Mouse (Mus musculus) E14TG2a.4 (cell line): ENCODE data around the gene Tax1bp3.

Source experiments
- H3K27me3 ChIP-seq: 2 replicates; pipeline ENCODE4 v1.6.1; 2014; ENCODE audit warnings: low read length, control low read depth; ENCODE audit not compliant: insufficient read depth
- H3K36me3 ChIP-seq: 2 replicates; pipeline ENCODE4 v1.6.1; 2014; ENCODE audit warnings: low read length, control low read depth; ENCODE audit not compliant: insufficient read depth
- H3K4me1 ChIP-seq: replicated peaks from 2 replicates; pipeline ENCODE4 v1.6.1; 2014; ENCODE audit warnings: low read depth, low read length, control low read depth
- H3K4me3 ChIP-seq: replicated peaks from 2 replicates; pipeline ENCODE4 v1.5.1; 2014; ENCODE audit warnings: mild to moderate bottlenecking, low read length
- H3K9me3 ChIP-seq: 2 replicates; pipeline ENCODE4 v1.6.1; 2014; ENCODE audit warnings: low read length, control low read depth
- CTCF ChIP-seq: conservative IDR thresholded peaks from 2 replicates; pipeline ENCODE4 v1.5.1; 2014; ENCODE audit warnings: low read length
- NANOG ChIP-seq: IDR thresholded peaks from 2 replicates; pipeline ENCODE4 v1.6.1; 2014; ENCODE audit warnings: borderline replicate concordance, low read length, mixed read lengths
- POU5F1 ChIP-seq: IDR thresholded peaks from 2 replicates; pipeline ENCODE4 v1.6.1; 2014; ENCODE audit warnings: low read length, borderline replicate concordance

Gene Tax1bp3

GRCm38 (mm10) chr11:73176608-73177508 is at the start of gene Tax1bp3, which contains the start of gene Emc6:
Gene Tax1bp3 (plus strand): TSS chr11:73177083.
Gene Emc6 (minus strand): TSS chr11:73177037.
- TF ChIP-seq NANOG: no peak
- no peak for TF ChIP-seq CTCF
- TF ChIP-seq POU5F1: no peak
- H3K9me3 ChIP-seq: no peaks in the 10 kb centered on the region

GRCm38 (mm10) chr11:73131020-73131419 is 45.9 kb upstream of the Tax1bp3 start:
- peaks cover 59% of the 10 kb centered on the region for H3K4me1 ChIP-seq
- H3K36me3 ChIP-seq: peaks cover 78% of the 10 kb centered on the region
- H3K9me3 ChIP-seq: no peaks in the 10 kb centered on the region
- TF ChIP-seq POU5F1 (no peak), CTCF (peak; percentile 41; the same call in 1 of the 2 replicates), NANOG (no peak)
- H3K4me3 ChIP-seq: no peak overlapping the region
- H3K27me3 ChIP-seq: no peaks in the 10 kb centered on the region

More at GRCm38 (mm10) chr11:73176608-73177508, at the start of gene Tax1bp3, which contains the start of gene Emc6:
- Histone ChIP-seq H3K27me3 (0 out of 2 replicates have a peak, but pooled peaks cover 3% of the 10 kb centered on the region), H3K36me3 (peaks cover 41% of the 10 kb centered on the region), H3K4me1 (peaks cover 53% of the 10 kb centered on the region), H3K4me3 (peak within 1 kb of the TSS; percentile 99)

- peaks cover 68% of the 10 kb centered on the region for H3K4me1 ChIP-seq
- H3K4me3 ChIP-seq: no peak overlapping the region
- peaks cover 85% of the 10 kb centered on the region for H3K36me3 ChIP-seq
- H3K27me3 ChIP-seq: no peaks in the 10 kb centered on the region
- TF ChIP-seq POU5F1 (no peak), NANOG (no peak), CTCF (no peak)
- no peaks in the 10 kb centered on the region for H3K9me3 ChIP-seq
These were observed 43.9 kb upstream of the Tax1bp3 start for GRCm38 (mm10) chr11:73132999-73133398.

- H3K27me3 ChIP-seq: no peaks in the 10 kb centered on the region
- TF ChIP-seq POU5F1 (no peak), CTCF (no peak), NANOG (no peak)
- H3K9me3 ChIP-seq: no peaks in the 10 kb centered on the region
- H3K4me3 ChIP-seq: 0 out of 2 replicates have a peak overlapping the region, but pooled peaks have one; percentile 20
- H3K36me3 ChIP-seq: peaks cover 76% of the 10 kb centered on the region
- H3K4me1 ChIP-seq: peaks cover 77% of the 10 kb centered on the region
These were observed 42.7 kb upstream of the Tax1bp3 start for GRCm38 (mm10) chr11:73134222-73134621.

- no peaks in the 10 kb centered on the region for H3K9me3 ChIP-seq
- H3K36me3 ChIP-seq: peaks cover 54% of the 10 kb centered on the region
- TF ChIP-seq CTCF (no peak), NANOG (no peak), POU5F1 (no peak)
- H3K4me3 ChIP-seq: peak overlapping the region; percentile 99
- H3K27me3 ChIP-seq: no peaks in the 10 kb centered on the region
- peaks cover 76% of the 10 kb centered on the region for H3K4me1 ChIP-seq
These were observed 40.3 kb upstream of the Tax1bp3 start for GRCm38 (mm10) chr11:73136587-73136986.

GRCm38 (mm10) chr11:73137116-73137515 is 39.8 kb upstream of the Tax1bp3 start:
- no peaks in the 10 kb centered on the region for H3K27me3 ChIP-seq
- H3K4me3 ChIP-seq: peak overlapping the region; percentile 99
- TF ChIP-seq NANOG: no peak
- TF ChIP-seq CTCF: no peak
- TF ChIP-seq POU5F1: no peak
- H3K9me3 ChIP-seq: no peaks in the 10 kb centered on the region
- peaks cover 51% of the 10 kb centered on the region for H3K36me3 ChIP-seq
- H3K4me1 ChIP-seq: peaks cover 77% of the 10 kb centered on the region

- H3K4me1 ChIP-seq: peaks cover 73% of the 10 kb centered on the region
These were observed 39.0 kb upstream of the Tax1bp3 start, which contains the start of gene Haspin for GRCm38 (mm10) chr11:73137591-73138501. Gene Haspin (minus strand): TSS chr11:73138294.

More at GRCm38 (mm10) chr11:73137591-73138501, 39.0 kb upstream of the Tax1bp3 start, which contains the start of gene Haspin:
- no peaks in the 10 kb centered on the region for H3K27me3 ChIP-seq
- H3K4me3 ChIP-seq: peak within 1 kb of the TSS; percentile 99
- H3K36me3 ChIP-seq: peaks cover 44% of the 10 kb centered on the region
- H3K9me3 ChIP-seq: no peaks in the 10 kb centered on the region
- TF ChIP-seq POU5F1 (no peak), CTCF (peak; percentile 24), NANOG (no peak)
